Mouse (Mus musculus) myocyte (in vitro differentiated cells): Measurements from ENCODE around the gene Fcgr3.
"Not testable (repeated sequence)": the region's sequence is repeated elsewhere in the genome, so short reads cannot be mapped to it uniquely, and the experiment has no call there.

Source experiments
- CEBPB ChIP-seq: IDR thresholded peaks from 2 replicates; pipeline ENCODE4 v1.6.1; 2011; ENCODE audit warnings: mild to moderate bottlenecking, moderate library complexity; ENCODE audit not compliant: poor library complexity, insufficient read depth, severe bottlenecking
- MAX ChIP-seq: IDR thresholded peaks from one replicate; pipeline ENCODE4 v1.6.1; 2011; ENCODE audit warnings: low read depth, mild to moderate bottlenecking, control low read depth
- MYOD1 ChIP-seq, 3 experiments: IDR thresholded peaks; one replicate each; pipeline ENCODE4 v1.6.1; 2011; ENCODE audit warnings: control low read depth in 2 of 3, low read depth in 2 of 3, mild to moderate bottlenecking in 2 of 3, moderate library complexity in 1 of 3; ENCODE audit not compliant: insufficient read length in 2 of 3, control insufficient read depth in 1 of 3
- POLR2A ChIP-seq: IDR thresholded peaks from one replicate; pipeline ENCODE4 v1.6.1; 2011; ENCODE audit warnings: low read depth, mild to moderate bottlenecking, control low read depth, moderate library complexity; ENCODE audit not compliant: insufficient read length
- REST ChIP-seq: IDR thresholded peaks from one replicate; pipeline ENCODE4 v1.6.1; 2011; ENCODE audit warnings: mild to moderate bottlenecking, control low read depth, moderate library complexity; ENCODE audit not compliant: insufficient read depth, insufficient read length
- TCF12 ChIP-seq: IDR thresholded peaks from one replicate; pipeline ENCODE4 v1.6.1; 2011; ENCODE audit warnings: mild to moderate bottlenecking, control low read depth; ENCODE audit not compliant: poor library complexity, insufficient read depth, severe bottlenecking
- USF1 ChIP-seq: IDR thresholded peaks from one replicate; pipeline ENCODE4 v1.6.1; 2011; ENCODE audit warnings: low read depth, mild to moderate bottlenecking, control low read depth, moderate library complexity

DNA sequence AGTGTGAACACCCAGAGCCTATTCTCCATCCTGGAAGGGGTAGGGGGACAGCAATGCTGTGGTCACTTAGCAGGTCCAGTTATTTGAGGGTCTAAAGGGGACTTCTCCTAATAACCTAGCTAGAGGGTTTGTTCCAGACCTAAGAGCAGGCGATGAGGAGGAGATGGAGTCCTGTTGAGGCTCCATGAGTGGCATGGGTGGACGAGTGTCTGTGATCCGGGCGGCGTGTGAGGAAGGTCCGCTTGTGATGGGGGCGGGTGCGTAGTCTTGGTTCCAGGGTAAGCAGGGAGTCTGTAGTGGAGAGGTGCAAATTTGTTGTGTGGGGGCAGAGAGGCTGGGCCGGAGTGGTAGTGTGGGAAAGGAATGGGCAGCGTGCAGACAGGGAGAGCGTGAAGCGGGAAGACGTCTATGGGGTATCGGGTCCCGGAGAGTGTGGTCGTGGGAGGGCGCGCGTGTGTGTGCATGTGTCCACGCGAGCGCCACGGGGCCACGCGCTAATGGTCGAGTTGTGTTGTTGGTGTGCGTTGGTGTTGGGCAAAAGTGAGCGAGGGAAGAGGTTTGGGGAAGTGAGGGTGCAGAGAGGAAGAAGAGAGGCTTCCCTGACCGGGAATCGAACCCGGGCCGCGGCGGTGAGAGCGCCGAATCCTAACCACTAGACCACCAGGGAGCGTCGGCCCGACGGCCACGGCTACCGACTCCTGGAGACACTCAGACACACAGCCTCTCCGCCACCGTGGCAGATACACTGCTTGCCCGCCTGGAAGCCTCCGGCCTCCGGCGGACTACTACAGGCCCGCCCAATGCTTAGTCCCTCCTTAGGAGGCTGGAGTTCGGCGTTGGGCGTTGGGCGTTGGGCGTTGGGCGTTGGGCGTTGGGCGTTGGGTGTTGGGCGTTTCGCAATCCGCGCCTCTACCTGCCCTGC, 905 bp downstream of the Fcgr3 start:
- TF ChIP-seq REST; POLR2A; USF1; MAX; MYOD1 (IDR thresholded peaks at IDR 0.05; ENCODE audit: control insufficient read depth in 1 of 3, insufficient read length in 2 of 3, low read depth in 2 of 3); TCF12; CEBPB: not testable (repeated sequence)
